In genomic region chr3:4594541-4594940, GRCm38 (mm10) we compare ENCODE assay signal across 26 mouse cellular contexts.
"Had no signal": no experiment of that assay in that cellular context is flagged by ENCODE, and none has a peak within 500 bp of the region (broad histone marks: within the 10 kb centered on the region; RNA-seq: fewer than 3 reads in every experiment).

No protein-coding gene starts in this region.

- ATAC-seq: forebrain, embryonic 16.5 days; forebrain, postnatal 0 days had no signal

- H3K4me2 ChIP-seq: embryonic facial prominence, embryonic 12.5 days; embryonic facial prominence, embryonic 13.5 days; embryonic facial prominence, embryonic 15.5 days; forebrain, embryonic 12.5 days; forebrain, embryonic 15.5 days had no signal

- DNase-seq: cerebellum, adult 8-10 months; cerebellum, adult 9-10 months; cerebellum, adult 9-11 months; cerebellum, postnatal 10 days; cerebellum, postnatal 14 days; cerebellum, postnatal 25 days; cerebellum, postnatal 36 days; embryo, embryonic 11 days; forebrain, postnatal 0 days; gastrocnemius, adult 2 months; gastrocnemius, postnatal 10 days; gastrocnemius, postnatal 14 days; gastrocnemius, postnatal 25 days; gastrocnemius, postnatal 36 days; heart, adult 11 months; heart, adult 18-20 months; heart, adult 2 months had no signal

- H3K9me3 ChIP-seq: embryonic facial prominence, embryonic 10.5 days; embryonic facial prominence, embryonic 12.5 days; embryonic facial prominence, embryonic 13.5 days; embryonic facial prominence, embryonic 15.5 days; forebrain, embryonic 10.5 days; forebrain, embryonic 12.5 days; forebrain, embryonic 15.5 days had no signal

- H3K27me3 ChIP-seq: embryonic facial prominence, embryonic 12.5 days; embryonic facial prominence, embryonic 13.5 days; embryonic facial prominence, embryonic 15.5 days; forebrain, embryonic 12.5 days; forebrain, embryonic 15.5 days had no signal

- H3K4me3 ChIP-seq: embryonic facial prominence, embryonic 10.5 days; embryonic facial prominence, embryonic 12.5 days; embryonic facial prominence, embryonic 13.5 days; embryonic facial prominence, embryonic 15.5 days; erythroblast, embryonic 14.5 days; forebrain, embryonic 10.5 days; forebrain, embryonic 12.5 days; forebrain, embryonic 15.5 days; gastrocnemius, adult 2 months; heart, adult 2 months had no signal

- H3K36me3 ChIP-seq: embryonic facial prominence, embryonic 10.5 days; embryonic facial prominence, embryonic 12.5 days; embryonic facial prominence, embryonic 13.5 days; embryonic facial prominence, embryonic 15.5 days; forebrain, embryonic 10.5 days; forebrain, embryonic 12.5 days; forebrain, embryonic 15.5 days had no signal

- H3K9ac ChIP-seq: embryonic facial prominence, embryonic 12.5 days; embryonic facial prominence, embryonic 13.5 days; embryonic facial prominence, embryonic 15.5 days; forebrain, embryonic 12.5 days; forebrain, embryonic 15.5 days; forebrain, postnatal 0 days had no signal

- H3K4me1 ChIP-seq: embryonic facial prominence, embryonic 10.5 days; embryonic facial prominence, embryonic 12.5 days; embryonic facial prominence, embryonic 13.5 days; embryonic facial prominence, embryonic 15.5 days; forebrain, embryonic 10.5 days; forebrain, embryonic 12.5 days had no signal

- H3K27ac ChIP-seq: embryonic facial prominence, embryonic 10.5 days; embryonic facial prominence, embryonic 12.5 days; embryonic facial prominence, embryonic 13.5 days; embryonic facial prominence, embryonic 15.5 days; forebrain, embryonic 10.5 days; forebrain, embryonic 12.5 days; forebrain, embryonic 15.5 days; gastrocnemius, adult 2 months; heart, adult 2 months had no signal
